Mouse (Mus musculus) thymus, postnatal 25 days (tissue): ENCODE measurements around the gene Smad9.

Experiments used
- DNase-seq: peaks from one replicate; pipeline ENCODE4 v3.0.0; 2022

Smad9 gene

GRCm38 (mm10) chr3:54813418-54813988, 58.1 kb downstream of the Smad9 start:
- no peak for DNase-seq

GRCm38 (mm10) chr3:54814622-54815021, 59.2 kb downstream of the Smad9 start:
- DNase-seq, result no peak

- peak; percentile 54 for DNase-seq
Observed at GRCm38 (mm10) chr3:54815292-54815691, 59.9 kb downstream of the Smad9 start.

- no peak for DNase-seq
Observed at GRCm38 (mm10) chr3:54822526-54822925, 67.1 kb downstream of the Smad9 start.

GRCm38 (mm10) chr3:54832491-54832890, 77.1 kb downstream of the Smad9 start:
- no peak for DNase-seq

- no peak for DNase-seq
Observed at GRCm38 (mm10) chr3:54835421-54835820, 80.0 kb downstream of the Smad9 start.
